In the genomic region with DNA sequence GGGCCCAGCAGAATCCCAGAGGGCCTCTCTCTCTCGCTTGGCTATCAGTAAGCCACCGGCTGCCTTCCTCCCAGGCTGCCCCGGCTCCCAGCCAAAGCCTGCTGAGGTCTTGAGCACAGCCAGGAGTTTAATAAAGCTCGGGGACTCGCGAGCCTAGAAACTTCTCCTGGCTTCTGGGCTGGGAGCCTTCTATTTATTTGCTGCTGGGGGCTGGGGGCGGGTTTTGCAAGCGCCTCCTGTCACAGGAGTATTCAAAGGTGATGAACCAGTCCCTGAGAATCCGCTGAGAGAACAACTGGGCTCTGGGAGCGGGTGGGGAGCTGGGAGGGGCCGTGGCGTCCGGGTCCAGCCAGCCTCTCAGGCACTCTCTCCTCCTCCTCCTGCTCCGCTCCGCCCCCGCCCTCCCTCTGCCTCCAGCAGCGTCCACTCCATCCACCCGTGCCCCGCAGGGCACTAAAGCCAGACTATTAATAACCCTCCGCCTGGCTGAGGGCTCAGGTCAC, we compare ENCODE assay signal across 8 mouse cellular contexts. TPM values are rescaled to one million over a fixed set of nuclear protein-coding genes. Genes with fewer than 3 reads are reported as not detected.
DNase-seq lines count a peak whose midpoint lies in the region; ATAC-seq and TF ChIP-seq lines count a peak whose summit lies in the region.

Gene Hspb8 (minus strand): TSS at position 166 of the 503 bp plus-strand sequence.

- no peak for DNase-seq in ES-E14 (ENCODE audit: low read depth, low spot score)
- DNase-seq in adrenal gland, postnatal 4 days (ENCODE audit: low spot score in 2 of 2) = peak; percentile 42 to 62
- peak; percentile 80 for DNase-seq in kidney, postnatal 14 days
- DNase-seq in lung, adult 2 months = peak; percentile 79
- peak; percentile 81 for DNase-seq in ovary, postnatal 36 days (ENCODE audit: low spot score)

- H3K4me3 ChIP-seq in ES-E14 (ENCODE audit: insufficient read depth in 1 of 2, low read depth in 1 of 2, low read length in 2 of 2, poor library complexity in 1 of 2, severe bottlenecking in 1 of 2) = peak within 1 kb of the TSS; percentile 67 to 68
- peak within 1 kb of the TSS; percentile 46 for H3K4me3 ChIP-seq in embryonic fibroblast, embryonic 13.5 days (ENCODE audit: insufficient read depth, low read length)
- peak within 1 kb of the TSS; percentile 61 for H3K4me3 ChIP-seq in heart, embryonic 15.5 days
- peak within 1 kb of the TSS; percentile 61 for H3K4me3 ChIP-seq in lung, adult 2 months (replicated peaks; ENCODE audit: extremely low read depth, low read depth, low read length)

- no peak within 1 kb of the TSS for H3K27ac ChIP-seq in ES-E14 (ENCODE audit: insufficient read depth, low read depth, low read length, poor library complexity, severe bottlenecking)
- peak within 1 kb of the TSS; percentile 70 for H3K27ac ChIP-seq in embryonic fibroblast, embryonic 13.5 days (ENCODE audit: insufficient read depth, low read length)
- H3K27ac ChIP-seq in heart, embryonic 15.5 days = peak within 1 kb of the TSS; percentile 97

- peak; percentile 84 for TF ChIP-seq POLR2A in embryonic fibroblast, embryonic 13.5 days (IDR thresholded peaks at IDR 0.05; ENCODE audit: low read depth, low read length)
- TF ChIP-seq POLR2A in lung, adult 2 months (IDR thresholded peaks at IDR 0.05; ENCODE audit: borderline replicate concordance, extremely low read depth, low read depth, low read length) = peak; percentile 66; the same call in 1 of the 2 replicates

- peaks cover 15 to 26% of the 10 kb centered on the region in 2 experiments for H3K4me1 ChIP-seq in ES-E14 (ENCODE audit: control insufficient read depth in 2 of 2, insufficient read depth in 2 of 2, low read length in 2 of 2, poor library complexity in 1 of 2)
- H3K4me1 ChIP-seq in embryonic fibroblast, embryonic 13.5 days (ENCODE audit: control insufficient read depth, insufficient read depth, low read length) = peaks cover 3% of the 10 kb centered on the region
- peaks cover 47% of the 10 kb centered on the region for H3K4me1 ChIP-seq in heart, embryonic 15.5 days (replicated peaks)
- H3K4me1 ChIP-seq in lung, adult 2 months (ENCODE audit: control insufficient read depth, insufficient read depth, low read length) = peaks cover 9% of the 10 kb centered on the region

- in situ Hi-C loops in ES-E14 (cut with MboI; ENCODE audit: low sequenced_read_pairs in 2 of 2, unreplicated experiment in 2 of 2) = no loop called here

- H3K9ac ChIP-seq in ES-E14 (ENCODE audit: insufficient read depth, low read depth, low read length, poor library complexity, severe bottlenecking) = peak within 1 kb of the TSS; percentile 68
- H3K9ac ChIP-seq in heart, embryonic 15.5 days = peak within 1 kb of the TSS; percentile 75

- H3K9me3 ChIP-seq in ES-E14 (ENCODE audit: control insufficient read depth, insufficient read depth, low read depth, low read length) = no peaks in the 10 kb centered on the region
- no peaks in the 10 kb centered on the region for H3K9me3 ChIP-seq in heart, embryonic 15.5 days (replicated peaks)

- H3K36me3 ChIP-seq in ES-E14 (ENCODE audit: control insufficient read depth, insufficient read depth, low read length, poor library complexity, severe bottlenecking) = no peaks in the 10 kb centered on the region
- no peaks in the 10 kb centered on the region for H3K36me3 ChIP-seq in heart, embryonic 15.5 days

- no peaks in the 10 kb centered on the region for H3K27me3 ChIP-seq in heart, embryonic 15.5 days

- peak within 1 kb of the TSS; percentile 81 for H3K4me2 ChIP-seq in heart, embryonic 15.5 days

- peak; percentile 90 for ATAC-seq in heart, embryonic 15.5 days (replicated peaks; ENCODE audit: insufficient number of reproducible peaks, insufficient read depth, low FRiP score, low read depth)
- ATAC-seq in monocyte, adult 5-6 weeks (replicated peaks; ENCODE audit: insufficient number of reproducible peaks, low FRiP score, low TSS enrichment, poor library complexity, severe bottlenecking) = no peak

- no peak for TF ChIP-seq CTCF in embryonic fibroblast, embryonic 13.5 days (IDR thresholded peaks at IDR 0.05; ENCODE audit: borderline replicate concordance, insufficient read depth, low read length)
- TF ChIP-seq CTCF in lung, adult 2 months (IDR thresholded peaks at IDR 0.05; ENCODE audit: insufficient read depth, low read length) = no peak

- WGBS in heart, embryonic 15.5 days = under 1% methylated on average over 20 of the region's 20 CpGs
- 2% methylated on average over 20 of the region's 20 CpGs for WGBS in lung, adult 2 months

TF ChIP-seq in ES-E14, 5 proteins besides CTCF, POLR2A, EP300 and RAD21:
- no peak for TF ChIP-seq CHD2 (IDR thresholded peaks at IDR 0.05; ENCODE audit: low read depth, low read length)
- TF ChIP-seq ZNF384 (IDR thresholded peaks at IDR 0.05; ENCODE audit: low read depth, low read length) = no peak
- TF ChIP-seq MAFK (IDR thresholded peaks at IDR 0.05; ENCODE audit: insufficient read depth, low read depth, low read length) = no peak
- no peak for TF ChIP-seq ZC3H11A (IDR thresholded peaks at IDR 0.05; ENCODE audit: borderline replicate concordance, low read depth, low read length)
- no peak for TF ChIP-seq HCFC1 (IDR thresholded peaks at IDR 0.05; ENCODE audit: borderline replicate concordance, insufficient read depth, low read length)

RNA-seq across cellular contexts. Expression of gene Hspb8, which starts in this region (rescaled TPM):
- 11.8 and 29.1 TPM in 2 replicates for total RNA-seq in ES-E14 (2012; rRNA removed)
- 10 to 100 TPM; 31.0 to 39.1 TPM for total RNA-seq in adrenal gland, postnatal 4 days (2021)
- polyA plus RNA-seq in embryonic fibroblast, embryonic 13.5 days (2011; ENCODE audit: insufficient read length, low read depth, missing spikeins) = 46.5 and 59.1 TPM in 2 replicates
- polyA plus RNA-seq in heart, embryonic 15.5 days (2015; fragmentation: Nextera tagmentation; extraction: Ambion mirVana) = 30.6 and 33.7 TPM in 2 replicates
- 57.7 and 72.4 TPM in 2 replicates for polyA plus RNA-seq in lung, adult 2 months (2012; rRNA removed)
- not detected in 3 replicates for total RNA-seq in monocyte, adult 5-6 weeks (2017)

Comparison
In these comparisons a context has a peak if more than half of its experiments do, and no peak if none do; other contexts are left out.
1. RNA of gene Hspb8 (total RNA-seq): 31.0 to 39.1 TPM in adrenal gland, postnatal 4 days and 11.8 to 29.1 TPM in ES-E14; not detected in monocyte, adult 5-6 weeks; every median in the first group is over 10 times any median in the second.
2. Peak in every context shown above with its lines, with median percentiles within 50 percentile points of each other: H3K4me3 ChIP-seq.